Mouse (Mus musculus) cortical plate, adult 2 months (tissue): ENCODE data around the gene Ndufv3.

Source experiments
- CTCF ChIP-seq: fragments of 200-500 bp; IDR thresholded peaks from 2 replicates; pipeline ENCODE4 v1.5.1; 2011; ENCODE audit warnings: mild to moderate bottlenecking, control low read depth, low read length; ENCODE audit not compliant: insufficient read depth; ENCODE audit errors: extremely low read depth
- POLR2A ChIP-seq: fragments of 200-500 bp; IDR thresholded peaks from 2 replicates; pipeline ENCODE4 v1.6.1; 2011; ENCODE audit warnings: mild to moderate bottlenecking, low read length, control low read depth; ENCODE audit not compliant: insufficient read depth; ENCODE audit errors: extremely low read depth

DNA sequence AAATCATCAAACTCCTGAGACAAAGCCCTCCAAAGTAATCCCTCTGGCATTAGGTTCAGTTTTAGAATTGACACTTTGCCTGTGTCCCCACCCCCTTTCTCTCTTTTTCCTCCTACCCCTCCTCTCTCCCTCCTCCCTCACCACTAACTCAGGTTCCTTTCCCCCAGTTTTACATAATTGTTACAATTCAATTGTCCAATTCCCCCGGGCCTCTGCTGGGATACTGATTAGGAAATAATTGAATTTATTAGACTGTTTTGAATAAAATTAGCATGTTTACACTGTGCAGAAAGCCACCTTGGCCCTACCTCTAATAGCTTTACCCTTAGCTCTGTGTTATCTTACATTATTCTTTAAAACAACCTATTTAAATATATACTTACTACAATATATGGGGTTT, 5.2 kb upstream of the Ndufv3 start:
- TF ChIP-seq CTCF: no peak
- TF ChIP-seq POLR2A: no peak
